Mouse (Mus musculus): ENCODE data around the gene March10. TPM values are rescaled to one million over a fixed set of nuclear protein-coding genes. Genes with fewer than 3 reads are reported as not detected.
A peak's percentile ranks its signal among the peaks of the same experiment; 100 is the strongest.

March10 gene
- polyA plus RNA-seq, 1 experiment: 0.13 TPM

GRCm38 (mm10) chr11:105446221-105446620 lies 10.3 kb downstream of the March10 start:
- no peak overlapping the region for H3ac ChIP-seq (ENCODE audit: control insufficient read depth, insufficient read length)
- no peaks in the 10 kb centered on the region for H3K79me2 ChIP-seq (ENCODE audit: control insufficient read depth, insufficient read depth)
- no peak overlapping the region for H3K4me2 ChIP-seq (ENCODE audit: low read depth)
- TF ChIP-seq USF1 (IDR thresholded peaks at IDR 0.05; ENCODE audit: low read depth) (no peak), REST (IDR thresholded peaks at IDR 0.05; ENCODE audit: insufficient read depth, insufficient read length) (no peak), MAX (IDR thresholded peaks at IDR 0.05; ENCODE audit: low read depth) (no peak), CEBPB (IDR thresholded peaks at IDR 0.05; ENCODE audit: insufficient read depth, poor library complexity, severe bottlenecking) (no peak), POLR2A (IDR thresholded peaks at IDR 0.05; ENCODE audit: insufficient read length, low read depth) (no peak), TCF3 (IDR thresholded peaks at IDR 0.05; ENCODE audit: insufficient read length, low read depth) (no peak), MYOD1 (IDR thresholded peaks at IDR 0.05; ENCODE audit: control insufficient read depth in 1 of 3, insufficient read length in 2 of 3, low read depth in 2 of 3) (no peak), SRF (IDR thresholded peaks at IDR 0.05; ENCODE audit: control insufficient read depth, insufficient read length, low read depth) (no peak), MYOG (IDR thresholded peaks at IDR 0.05; ENCODE audit: control insufficient read depth in 1 of 3, insufficient read depth in 1 of 3, insufficient read length in 2 of 3, low read depth in 2 of 3) (no peak), POLR2AphosphoS2 (IDR thresholded peaks at IDR 0.05; ENCODE audit: insufficient read length, low read depth) (no peak), TCF12 (IDR thresholded peaks at IDR 0.05; ENCODE audit: insufficient read depth, poor library complexity, severe bottlenecking) (no peak), E2F4 (IDR thresholded peaks at IDR 0.05; ENCODE audit: insufficient read depth) (no peak)
- H3K4me3 ChIP-seq: no peak overlapping the region
- H3K27me3 ChIP-seq (ENCODE audit: control insufficient read depth, insufficient read depth, insufficient read length): no peaks in the 10 kb centered on the region
- no peaks in the 10 kb centered on the region for H3K36me3 ChIP-seq (ENCODE audit: control insufficient read depth, insufficient read depth)

- Histone ChIP-seq H3K27me3 (ENCODE audit: control insufficient read depth, insufficient read depth, insufficient read length) (no peaks in the 10 kb centered on the region), H3K36me3 (ENCODE audit: control insufficient read depth, insufficient read depth) (no peaks in the 10 kb centered on the region), H3K79me2 (ENCODE audit: control insufficient read depth, insufficient read depth) (no peaks in the 10 kb centered on the region), H3K4me3 (no peak overlapping the region), H3K4me2 (ENCODE audit: low read depth) (no peak overlapping the region), H3ac (ENCODE audit: control insufficient read depth, insufficient read length) (no peak overlapping the region)
- no peak for TF ChIP-seq REST (IDR thresholded peaks at IDR 0.05; ENCODE audit: insufficient read depth, insufficient read length)
- no peak for TF ChIP-seq TCF3 (IDR thresholded peaks at IDR 0.05; ENCODE audit: insufficient read length, low read depth)
Observed at GRCm38 (mm10) chr11:105445741-105446140, 10.8 kb downstream of the March10 start.

- Histone ChIP-seq H3K79me2 (ENCODE audit: control insufficient read depth, insufficient read depth) (no peaks in the 10 kb centered on the region), H3K36me3 (ENCODE audit: control insufficient read depth, insufficient read depth) (no peaks in the 10 kb centered on the region), H3K27me3 (ENCODE audit: control insufficient read depth, insufficient read depth, insufficient read length) (no peaks in the 10 kb centered on the region), H3K4me2 (ENCODE audit: low read depth) (no peak overlapping the region), H3ac (ENCODE audit: control insufficient read depth, insufficient read length) (no peak overlapping the region), H3K4me3 (no peak overlapping the region)
- TF ChIP-seq CEBPB (IDR thresholded peaks at IDR 0.05; ENCODE audit: insufficient read depth, poor library complexity, severe bottlenecking) (no peak), MAX (IDR thresholded peaks at IDR 0.05; ENCODE audit: low read depth) (no peak), TCF12 (IDR thresholded peaks at IDR 0.05; ENCODE audit: insufficient read depth, poor library complexity, severe bottlenecking) (no peak), MYOG (IDR thresholded peaks at IDR 0.05; ENCODE audit: control insufficient read depth in 1 of 3, insufficient read depth in 1 of 3, insufficient read length in 2 of 3, low read depth in 2 of 3) (no peak), POLR2AphosphoS2 (IDR thresholded peaks at IDR 0.05; ENCODE audit: insufficient read length, low read depth) (no peak), E2F4 (IDR thresholded peaks at IDR 0.05; ENCODE audit: insufficient read depth) (no peak), TCF3 (IDR thresholded peaks at IDR 0.05; ENCODE audit: insufficient read length, low read depth) (no peak), MYOD1 (IDR thresholded peaks at IDR 0.05; ENCODE audit: control insufficient read depth in 1 of 3, insufficient read length in 2 of 3, low read depth in 2 of 3) (no peak), REST (IDR thresholded peaks at IDR 0.05; ENCODE audit: insufficient read depth, insufficient read length) (no peak), SRF (IDR thresholded peaks at IDR 0.05; ENCODE audit: control insufficient read depth, insufficient read length, low read depth) (no peak), USF1 (IDR thresholded peaks at IDR 0.05; ENCODE audit: low read depth) (no peak), POLR2A (IDR thresholded peaks at IDR 0.05; ENCODE audit: insufficient read length, low read depth) (no peak)
Observed at GRCm38 (mm10) chr11:105444929-105445328, 11.6 kb downstream of the March10 start.

- H3K36me3 ChIP-seq (ENCODE audit: control insufficient read depth, insufficient read depth): no peaks in the 10 kb centered on the region
- no peak overlapping the region for H3ac ChIP-seq (ENCODE audit: control insufficient read depth, insufficient read length)
Observed at GRCm38 (mm10) chr11:105443505-105443904, 13.0 kb downstream of the March10 start.

GRCm38 (mm10) chr11:105439796-105440195 lies 16.7 kb downstream of the March10 start:
- Histone ChIP-seq H3K27me3 (ENCODE audit: control insufficient read depth, insufficient read depth, insufficient read length) (no peaks in the 10 kb centered on the region), H3K36me3 (ENCODE audit: control insufficient read depth, insufficient read depth) (no peaks in the 10 kb centered on the region), H3K4me2 (ENCODE audit: low read depth) (peak overlapping the region; percentile 71), H3ac (ENCODE audit: control insufficient read depth, insufficient read length) (no peak overlapping the region), H3K79me2 (ENCODE audit: control insufficient read depth, insufficient read depth) (no peaks in the 10 kb centered on the region), H3K4me3 (no peak overlapping the region)
- TF ChIP-seq MYOD1 (IDR thresholded peaks at IDR 0.05; ENCODE audit: control insufficient read depth in 1 of 3, insufficient read length in 2 of 3, low read depth in 2 of 3): no peak
- TF ChIP-seq POLR2A (IDR thresholded peaks at IDR 0.05; ENCODE audit: insufficient read length, low read depth): no peak
- TF ChIP-seq TCF3 (IDR thresholded peaks at IDR 0.05; ENCODE audit: insufficient read length, low read depth): no peak
- TF ChIP-seq E2F4 (IDR thresholded peaks at IDR 0.05; ENCODE audit: insufficient read depth): no peak
- TF ChIP-seq POLR2AphosphoS2 (IDR thresholded peaks at IDR 0.05; ENCODE audit: insufficient read length, low read depth): no peak
- no peak for TF ChIP-seq TCF12 (IDR thresholded peaks at IDR 0.05; ENCODE audit: insufficient read depth, poor library complexity, severe bottlenecking)
- TF ChIP-seq USF1 (IDR thresholded peaks at IDR 0.05; ENCODE audit: low read depth): no peak

More at GRCm38 (mm10) chr11:105443505-105443904, 13.0 kb downstream of the March10 start:
- Histone ChIP-seq H3K4me2 (ENCODE audit: low read depth) (peak overlapping the region; percentile 55), H3K27me3 (ENCODE audit: control insufficient read depth, insufficient read depth, insufficient read length) (no peaks in the 10 kb centered on the region), H3K79me2 (ENCODE audit: control insufficient read depth, insufficient read depth) (no peaks in the 10 kb centered on the region), H3K4me3 (no peak overlapping the region)
- TF ChIP-seq USF1 (IDR thresholded peaks at IDR 0.05; ENCODE audit: low read depth) (no peak), TCF12 (IDR thresholded peaks at IDR 0.05; ENCODE audit: insufficient read depth, poor library complexity, severe bottlenecking) (no peak), E2F4 (IDR thresholded peaks at IDR 0.05; ENCODE audit: insufficient read depth) (no peak), MYOD1 (IDR thresholded peaks at IDR 0.05; ENCODE audit: control insufficient read depth in 1 of 3, insufficient read length in 2 of 3, low read depth in 2 of 3) (peak in 1 of 3 experiments; percentile 8), MYOG (IDR thresholded peaks at IDR 0.05; ENCODE audit: control insufficient read depth in 1 of 3, insufficient read depth in 1 of 3, insufficient read length in 2 of 3, low read depth in 2 of 3) (peak in 1 of 3 experiments; percentile 18), POLR2AphosphoS2 (IDR thresholded peaks at IDR 0.05; ENCODE audit: insufficient read length, low read depth) (no peak)
